Mouse (Mus musculus) heart, embryonic 11.5 days (tissue): ENCODE measurements around the gene Srgap3. TPM values are rescaled to one million over a fixed set of nuclear protein-coding genes. Genes with fewer than 3 reads are reported as not detected.

Experiments used
- ATAC-seq: fragments of 200-750 bp; cut with Nextera tagmentation; replicated peaks from 2 replicates; pipeline ENCODE4 v1.8.0; 2017; ENCODE audit warnings: moderate library complexity; ENCODE audit not compliant: insufficient number of reproducible peaks, low FRiP score, low TSS enrichment
- H3K27ac ChIP-seq: fragments of 300-500 bp; sonication (generic); 2 replicates; pipeline ENCODE4 v1.5.1; 2014; ENCODE audit warnings: mild to moderate bottlenecking, low read depth, low read length
- H3K27me3 ChIP-seq: fragments of 300-500 bp; sonication (generic); 2 replicates; pipeline ENCODE4 v1.6.1; 2014; ENCODE audit warnings: mild to moderate bottlenecking, low read length, mixed read lengths; ENCODE audit not compliant: control insufficient read depth, insufficient read depth
- H3K36me3 ChIP-seq: fragments of 300-500 bp; sonication (generic); 2 replicates; pipeline ENCODE4 v1.6.1; 2014; ENCODE audit warnings: mild to moderate bottlenecking, low read length, moderate library complexity, mixed read lengths; ENCODE audit not compliant: control insufficient read depth, insufficient read depth
- H3K4me1 ChIP-seq: fragments of 300-500 bp; sonication (generic); 2 replicates; pipeline ENCODE4 v1.6.1; 2014; ENCODE audit warnings: low read length; ENCODE audit not compliant: control insufficient read depth, insufficient read depth
- H3K4me2 ChIP-seq: fragments of 300-500 bp; sonication (generic); 2 replicates; pipeline ENCODE4 v1.6.1; 2014; ENCODE audit warnings: mild to moderate bottlenecking, moderate library complexity
- H3K4me3 ChIP-seq: fragments of 300-500 bp; sonication (generic); 2 replicates; pipeline ENCODE4 v1.5.1; 2014; ENCODE audit warnings: low read depth, low read length
- H3K9ac ChIP-seq: fragments of 300-500 bp; sonication (generic); 2 replicates; pipeline ENCODE4 v1.6.1; 2014; ENCODE audit warnings: mild to moderate bottlenecking, low read depth, low read length, moderate library complexity
- H3K9me3 ChIP-seq: fragments of 300-500 bp; sonication (generic); replicated peaks from 2 replicates; pipeline ENCODE4 v1.6.1; 2016; ENCODE audit warnings: low read length; ENCODE audit not compliant: control insufficient read depth
- WGBS: fragments of 180-500 bp; shearing (Covaris S2); extraction: QIAGEN DNeasy Blood & Tissue Kit; methylation state at CpG from one replicate; pipeline ENCODE4 v1.1.7; 2014; ENCODE audit not compliant: insufficient replicate concordance; 5-methylcytosine and 5-hydroxymethylcytosine counted together
- polyA plus RNA-seq: library from polyadenylated mRNA; unstranded; fragments of >200 nt; fragmentation: Nextera tagmentation; extraction: Ambion mirVana; gene quantifications from 2 replicates; pipeline ENCODE4 v1.2.1, GENCODE M21; 2014

Srgap3 gene
- polyA plus RNA-seq, 1 experiment from 2014 or later: 1.2 TPM

- Histone ChIP-seq H3K4me3 (no peak overlapping the region), H3K36me3 (no peaks in the 10 kb centered on the region), H3K27ac (no peak overlapping the region), H3K9me3 (no peaks in the 10 kb centered on the region), H3K4me2 (no peak overlapping the region), H3K4me1 (no peaks in the 10 kb centered on the region), H3K9ac (no peak overlapping the region), H3K27me3 (no peaks in the 10 kb centered on the region)
- no peak for ATAC-seq
- 32% methylated on average over 10 of the region's 10 CpGs for WGBS
Measured at GRCm38 (mm10) chr6:112788617-112789016, 158.4 kb downstream of the Srgap3 start.

GRCm38 (mm10) chr6:112788174-112788573 is 158.9 kb downstream of the Srgap3 start:
- no peak overlapping the region for H3K9ac ChIP-seq
- no peak for ATAC-seq
- H3K27me3 ChIP-seq: no peaks in the 10 kb centered on the region
- H3K36me3 ChIP-seq: no peaks in the 10 kb centered on the region
- H3K4me2 ChIP-seq: no peak overlapping the region
- no peak overlapping the region for H3K4me3 ChIP-seq
- no peak overlapping the region for H3K27ac ChIP-seq
- H3K9me3 ChIP-seq: no peaks in the 10 kb centered on the region
- H3K4me1 ChIP-seq: no peaks in the 10 kb centered on the region
- 77% methylated on average over 1 of the region's 1 CpGs for WGBS

- no peak for ATAC-seq
- Histone ChIP-seq H3K36me3 (no peaks in the 10 kb centered on the region), H3K9me3 (no peaks in the 10 kb centered on the region), H3K27me3 (no peaks in the 10 kb centered on the region), H3K4me1 (no peaks in the 10 kb centered on the region), H3K9ac (no peak overlapping the region), H3K4me3 (no peak overlapping the region), H3K4me2 (no peak overlapping the region), H3K27ac (no peak overlapping the region)
- 72% methylated on average over 10 of the region's 10 CpGs for WGBS
Measured at GRCm38 (mm10) chr6:112781409-112782093, 165.5 kb downstream of the Srgap3 start.

- H3K4me1 ChIP-seq: no peaks in the 10 kb centered on the region
- H3K4me3 ChIP-seq: no peak overlapping the region
- H3K4me2 ChIP-seq: no peak overlapping the region
- H3K27me3 ChIP-seq: no peaks in the 10 kb centered on the region
- no peak overlapping the region for H3K27ac ChIP-seq
- H3K36me3 ChIP-seq: no peaks in the 10 kb centered on the region
- H3K9ac ChIP-seq: no peak overlapping the region
- 74% methylated on average over 3 of the region's 3 CpGs for WGBS
- no peak for ATAC-seq
- no peaks in the 10 kb centered on the region for H3K9me3 ChIP-seq
Measured at GRCm38 (mm10) chr6:112778211-112778610, 168.9 kb downstream of the Srgap3 start.

- Histone ChIP-seq H3K27ac (no peak overlapping the region), H3K36me3 (no peaks in the 10 kb centered on the region), H3K4me3 (no peak overlapping the region), H3K9me3 (no peaks in the 10 kb centered on the region), H3K27me3 (no peaks in the 10 kb centered on the region), H3K9ac (no peak overlapping the region), H3K4me1 (no peaks in the 10 kb centered on the region), H3K4me2 (no peak overlapping the region)
- WGBS: 79% methylated on average over 6 of the region's 6 CpGs
- no peak for ATAC-seq
Measured at GRCm38 (mm10) chr6:112776718-112777117, 170.3 kb downstream of the Srgap3 start.

- ATAC-seq: no peak
- whole genome bisulfite sequencing: 81% methylated on average over 7 of the region's 7 CpGs
- H3K9me3 ChIP-seq: no peaks in the 10 kb centered on the region
Measured at GRCm38 (mm10) chr6:112773754-112774153, 173.3 kb downstream of the Srgap3 start.

GRCm38 (mm10) chr6:112770996-112771395 is 176.1 kb downstream of the Srgap3 start:
- 80% methylated on average over 2 of the region's 2 CpGs for WGBS
- Histone ChIP-seq H3K27me3 (no peaks in the 10 kb centered on the region), H3K27ac (no peak overlapping the region), H3K9ac (no peak overlapping the region), H3K36me3 (no peaks in the 10 kb centered on the region), H3K9me3 (no peaks in the 10 kb centered on the region), H3K4me1 (no peaks in the 10 kb centered on the region), H3K4me3 (no peak overlapping the region), H3K4me2 (no peak overlapping the region)
- ATAC-seq: no peak

More at GRCm38 (mm10) chr6:112773754-112774153, 173.3 kb downstream of the Srgap3 start:
- Histone ChIP-seq H3K36me3 (no peaks in the 10 kb centered on the region), H3K4me3 (no peak overlapping the region), H3K27ac (no peak overlapping the region), H3K27me3 (no peaks in the 10 kb centered on the region), H3K9ac (no peak overlapping the region), H3K4me2 (no peak overlapping the region), H3K4me1 (no peaks in the 10 kb centered on the region)

GRCm38 (mm10) chr6:112758541-112758940 is 188.5 kb downstream of the Srgap3 start:
- no peaks in the 10 kb centered on the region for H3K27me3 ChIP-seq
- 61% methylated on average over 4 of the region's 4 CpGs for WGBS
- H3K4me3 ChIP-seq: no peak overlapping the region
- H3K9ac ChIP-seq: no peak overlapping the region
- no peak overlapping the region for H3K27ac ChIP-seq
- no peak for ATAC-seq
- H3K36me3 ChIP-seq: no peaks in the 10 kb centered on the region
- H3K4me2 ChIP-seq: no peak overlapping the region
- H3K4me1 ChIP-seq: no peaks in the 10 kb centered on the region
- H3K9me3 ChIP-seq: no peaks in the 10 kb centered on the region

GRCm38 (mm10) chr6:112756866-112757265 is 190.2 kb downstream of the Srgap3 start:
- no peak overlapping the region for H3K27ac ChIP-seq
- H3K9me3 ChIP-seq: no peaks in the 10 kb centered on the region
- no peak overlapping the region for H3K4me3 ChIP-seq
- no peaks in the 10 kb centered on the region for H3K36me3 ChIP-seq
- H3K27me3 ChIP-seq: no peaks in the 10 kb centered on the region
- H3K4me1 ChIP-seq: no peaks in the 10 kb centered on the region
- no peak for ATAC-seq
- H3K9ac ChIP-seq: no peak overlapping the region
- no peak overlapping the region for H3K4me2 ChIP-seq
- WGBS: 69% methylated on average over 4 of the region's 4 CpGs
